Mouse (Mus musculus): Measurements from ENCODE around the gene Abca13. TPM values are rescaled to one million over a fixed set of nuclear protein-coding genes. Genes with fewer than 3 reads are reported as not detected.
"Not testable (repeated sequence)": the region's sequence is repeated elsewhere in the genome, so short reads cannot be mapped to it uniquely, and the experiment has no call there.

Abca13 gene
- polyA plus RNA-seq (2014; fragmentation: Nextera tagmentation; extraction: Ambion mirVana): 0.01 and 0.04 TPM in 2 replicates

DNA sequence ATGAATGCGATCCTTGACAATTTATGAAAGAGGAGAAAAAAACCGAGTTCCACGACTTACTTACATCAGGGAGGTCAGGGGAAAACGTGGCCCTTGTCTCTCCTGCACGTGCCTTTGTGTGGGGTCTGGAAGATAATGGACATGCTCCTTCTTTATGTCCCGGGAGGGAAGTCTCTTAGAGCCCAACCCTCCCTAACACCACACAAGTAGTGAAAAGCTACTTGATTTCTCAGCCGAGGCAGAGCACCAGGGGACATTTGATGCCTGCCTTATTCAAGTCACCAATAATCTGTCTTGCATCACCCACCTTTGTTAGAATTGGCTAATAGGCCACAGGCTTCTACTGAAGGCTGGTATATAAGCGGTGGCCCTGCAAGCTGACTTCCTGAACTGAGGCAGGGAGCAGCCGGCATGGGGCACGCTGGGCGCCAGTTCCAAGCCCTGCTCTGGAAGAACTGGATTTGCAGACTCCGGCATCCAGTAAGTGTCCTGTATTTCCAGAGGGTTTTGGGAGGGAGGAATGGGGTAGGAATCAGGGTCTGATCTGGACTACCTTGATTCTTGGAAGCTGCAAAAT is at the start of gene Abca13:
Gene Abca13 (plus strand): TSS at position 388 of the 577 bp plus-strand sequence.
- Histone ChIP-seq H3K4me1 (ENCODE audit: control insufficient read depth, insufficient read depth, low read length) (no peaks in the 10 kb centered on the region), H3K4me2 (ENCODE audit: low read length) (no peak within 1 kb of the TSS), H3K36me3 (ENCODE audit: control insufficient read depth, insufficient read depth, low read length) (no peaks in the 10 kb centered on the region), H3K9me3 (replicated peaks; ENCODE audit: control insufficient read depth, low read length) (no peaks in the 10 kb centered on the region), H3K9ac (ENCODE audit: low read length) (no peak within 1 kb of the TSS), H3K4me3 (ENCODE audit: low read depth, low read length) (no peak within 1 kb of the TSS), H3K27ac (ENCODE audit: low read depth, low read length) (no peak within 1 kb of the TSS), H3K27me3 (replicated peaks; ENCODE audit: control insufficient read depth, insufficient read depth, low read length) (no peaks in the 10 kb centered on the region)
- 31% methylated on average over 12 of the region's 12 CpGs for WGBS
- DNase-seq (ENCODE audit: low spot score): no peak
- no peak for ATAC-seq

DNA sequence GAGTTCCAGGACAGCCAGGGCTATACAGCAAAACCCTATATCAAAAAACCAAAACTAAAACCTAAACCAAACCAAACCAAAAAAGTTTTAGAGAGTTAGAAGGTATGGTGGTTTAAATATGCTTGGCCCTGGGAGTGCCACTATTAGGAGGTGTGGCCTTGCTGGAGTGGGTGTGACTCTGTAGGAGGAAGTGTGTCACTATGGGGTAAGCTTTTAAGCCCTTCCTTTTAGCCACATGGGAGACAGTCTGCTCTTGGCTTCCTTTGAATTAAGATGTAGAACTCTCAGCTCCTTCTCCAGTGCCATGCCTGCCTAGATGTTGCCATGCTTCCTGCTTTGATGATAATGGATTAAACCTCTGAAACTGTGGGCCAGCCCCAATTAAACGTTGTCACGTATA is 46.6 kb upstream of the Abca13 start:
- Histone ChIP-seq H3K27me3 (replicated peaks; ENCODE audit: control insufficient read depth, insufficient read depth, low read length) (no peaks in the 10 kb centered on the region), H3K9ac (ENCODE audit: low read length) (no peak overlapping the region), H3K4me3 (ENCODE audit: low read depth, low read length) (no peak overlapping the region), H3K4me2 (ENCODE audit: low read length) (no peak overlapping the region), H3K4me1 (ENCODE audit: control insufficient read depth, insufficient read depth, low read length) (no peaks in the 10 kb centered on the region), H3K36me3 (ENCODE audit: control insufficient read depth, insufficient read depth, low read length) (no peaks in the 10 kb centered on the region), H3K9me3 (replicated peaks; ENCODE audit: control insufficient read depth, low read length) (no peaks in the 10 kb centered on the region), H3K27ac (ENCODE audit: low read depth, low read length) (no peak overlapping the region)
- 96% methylated on average over 2 of the region's 2 CpGs for WGBS
- no peak for DNase-seq (ENCODE audit: low spot score)
- ATAC-seq: no peak

DNA sequence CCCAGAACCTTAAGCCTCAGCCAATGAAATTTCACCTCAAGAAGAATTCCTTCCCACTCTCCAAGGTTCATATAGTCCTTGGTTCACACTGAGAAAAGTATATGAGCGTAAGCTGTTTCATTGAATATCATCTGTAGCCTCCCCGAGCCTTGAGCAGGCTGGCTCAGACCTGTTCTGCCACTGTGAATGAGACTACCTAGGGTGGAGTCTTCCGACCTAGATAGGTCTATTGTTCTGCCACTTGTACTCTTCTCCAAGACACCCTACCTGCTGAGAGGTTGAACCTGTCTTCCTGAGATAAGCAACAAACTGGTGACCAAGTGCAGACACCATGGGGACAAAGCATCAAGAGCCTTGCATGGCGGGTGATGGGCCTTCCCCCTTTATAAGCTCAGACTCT is 45.6 kb upstream of the Abca13 start:
- no peak for DNase-seq (ENCODE audit: low spot score)
- 93% methylated on average over 4 of the region's 4 CpGs for WGBS
- Histone ChIP-seq H3K27ac (ENCODE audit: low read depth, low read length) (no peak overlapping the region), H3K4me3 (ENCODE audit: low read depth, low read length) (no peak overlapping the region), H3K9me3 (replicated peaks; ENCODE audit: control insufficient read depth, low read length) (no peaks in the 10 kb centered on the region), H3K4me2 (ENCODE audit: low read length) (no peak overlapping the region), H3K4me1 (ENCODE audit: control insufficient read depth, insufficient read depth, low read length) (no peaks in the 10 kb centered on the region), H3K27me3 (replicated peaks; ENCODE audit: control insufficient read depth, insufficient read depth, low read length) (no peaks in the 10 kb centered on the region), H3K9ac (ENCODE audit: low read length) (no peak overlapping the region), H3K36me3 (ENCODE audit: control insufficient read depth, insufficient read depth, low read length) (no peaks in the 10 kb centered on the region)
- ATAC-seq: no peak

DNA sequence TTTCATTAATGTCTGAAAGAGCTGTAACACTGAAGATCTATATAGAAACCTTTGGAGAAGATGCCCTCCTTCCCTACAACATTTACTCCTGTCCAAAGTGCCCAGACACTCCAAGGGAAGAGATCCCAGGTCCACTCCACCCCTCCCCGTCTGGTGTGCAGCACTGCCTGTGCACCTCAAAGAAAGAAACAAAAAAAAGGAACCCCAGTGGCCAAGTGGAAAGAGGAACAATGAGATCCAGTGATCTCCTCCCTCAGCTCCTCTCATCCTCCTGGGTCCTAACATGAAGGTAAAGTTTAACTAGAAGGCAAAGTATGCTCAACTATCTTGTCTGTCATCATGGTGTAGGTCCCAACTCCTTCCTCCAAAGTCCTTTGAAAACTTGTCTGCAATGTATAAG is 45.1 kb upstream of the Abca13 start:
- ATAC-seq: no peak
- 86% methylated on average over 1 of the region's 1 CpGs for WGBS

DNA sequence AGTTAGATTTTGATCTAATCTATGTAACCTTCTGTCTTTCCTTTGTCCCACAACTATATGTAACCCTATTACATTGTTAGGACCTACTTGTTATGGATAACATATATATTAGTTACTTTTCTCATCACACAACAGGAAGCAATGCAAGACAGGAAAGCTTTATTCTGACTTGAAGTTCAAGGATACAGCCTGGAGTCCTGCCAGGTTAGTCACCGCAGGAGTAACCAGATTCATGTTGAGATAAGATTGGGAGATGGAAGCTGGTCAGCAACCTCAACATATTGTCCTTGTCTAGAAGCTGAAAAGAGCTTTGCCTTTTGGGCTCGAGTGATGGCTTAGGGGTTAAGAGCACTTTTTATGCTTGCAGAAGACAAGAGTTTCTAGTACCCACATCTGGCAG is 43.5 kb upstream of the Abca13 start:
- H3K4me3 ChIP-seq (ENCODE audit: low read depth, low read length): no peak overlapping the region
- no peak overlapping the region for H3K9ac ChIP-seq (ENCODE audit: low read length)
- H3K36me3 ChIP-seq (ENCODE audit: control insufficient read depth, insufficient read depth, low read length): no peaks in the 10 kb centered on the region
- no peak overlapping the region for H3K4me2 ChIP-seq (ENCODE audit: low read length)
- no peak for DNase-seq (ENCODE audit: low spot score)
- no peaks in the 10 kb centered on the region for H3K4me1 ChIP-seq (ENCODE audit: control insufficient read depth, insufficient read depth, low read length)
- no peaks in the 10 kb centered on the region for H3K9me3 ChIP-seq (replicated peaks; ENCODE audit: control insufficient read depth, low read length)
- WGBS: 86% methylated on average over 2 of the region's 2 CpGs
- H3K27ac ChIP-seq (ENCODE audit: low read depth, low read length): no peak overlapping the region
- ATAC-seq: no peak
- H3K27me3 ChIP-seq (replicated peaks; ENCODE audit: control insufficient read depth, insufficient read depth, low read length): no peaks in the 10 kb centered on the region

More for the DNA sequence above, 45.1 kb upstream of the Abca13 start:
- H3K27ac ChIP-seq (ENCODE audit: low read depth, low read length): no peak overlapping the region
- H3K36me3 ChIP-seq (ENCODE audit: control insufficient read depth, insufficient read depth, low read length): no peaks in the 10 kb centered on the region
- H3K4me2 ChIP-seq (ENCODE audit: low read length): no peak overlapping the region
- H3K9ac ChIP-seq (ENCODE audit: low read length): no peak overlapping the region
- H3K9me3 ChIP-seq (replicated peaks; ENCODE audit: control insufficient read depth, low read length): no peaks in the 10 kb centered on the region
- no peak overlapping the region for H3K4me3 ChIP-seq (ENCODE audit: low read depth, low read length)
- no peak for DNase-seq (ENCODE audit: low spot score)
- no peaks in the 10 kb centered on the region for H3K4me1 ChIP-seq (ENCODE audit: control insufficient read depth, insufficient read depth, low read length)
- H3K27me3 ChIP-seq (replicated peaks; ENCODE audit: control insufficient read depth, insufficient read depth, low read length): no peaks in the 10 kb centered on the region

DNA sequence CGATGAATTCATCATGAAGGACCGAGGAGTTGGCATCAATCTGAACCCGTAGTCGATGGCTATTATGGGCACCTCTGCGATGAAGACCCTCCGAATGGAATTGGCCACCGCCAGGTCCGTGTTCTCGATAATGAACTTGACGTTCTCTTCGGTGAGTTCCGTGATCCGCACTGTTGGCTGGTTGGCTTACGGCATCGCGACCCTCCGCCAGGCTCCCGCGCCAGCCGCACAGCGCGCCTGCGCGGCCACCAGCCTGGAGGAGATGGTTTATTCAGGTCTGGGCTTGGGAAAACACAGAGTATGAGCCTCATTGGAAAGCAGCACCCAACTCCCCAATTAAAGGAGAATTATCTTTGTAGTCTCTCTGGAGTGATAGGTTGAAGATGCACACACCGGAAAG is 41.3 kb upstream of the Abca13 start:
- H3K4me1 ChIP-seq (ENCODE audit: control insufficient read depth, insufficient read depth, low read length); H3K4me2 ChIP-seq (ENCODE audit: low read length); H3K9me3 ChIP-seq (replicated peaks; ENCODE audit: control insufficient read depth, low read length); ATAC-seq; H3K36me3 ChIP-seq (ENCODE audit: control insufficient read depth, insufficient read depth, low read length); H3K9ac ChIP-seq (ENCODE audit: low read length); H3K27ac ChIP-seq (ENCODE audit: low read depth, low read length); DNase-seq (ENCODE audit: low spot score); H3K27me3 ChIP-seq (replicated peaks; ENCODE audit: control insufficient read depth, insufficient read depth, low read length); H3K4me3 ChIP-seq (ENCODE audit: low read depth, low read length): not testable (repeated sequence)
- WGBS: 94% methylated on average over 25 of the region's 25 CpGs

DNA sequence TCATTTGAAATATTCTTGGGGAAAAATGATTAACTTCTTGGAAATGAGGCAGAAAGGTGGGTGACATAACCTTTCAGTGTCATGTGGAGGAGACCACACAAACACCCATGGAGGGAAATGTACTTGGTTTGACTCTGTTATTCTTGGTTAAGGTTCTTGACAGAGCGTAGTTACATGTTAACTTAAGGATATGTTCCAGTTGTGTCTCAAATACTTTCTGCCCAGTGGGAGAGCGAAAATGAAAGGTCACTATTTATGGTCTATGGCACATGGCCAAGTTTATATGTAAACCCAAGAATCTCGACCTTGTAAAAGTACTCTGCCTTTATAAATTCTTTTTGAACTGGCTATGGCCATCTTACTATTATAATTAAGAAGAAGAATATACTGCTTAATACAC is 31.8 kb upstream of the Abca13 start:
- no peak for ATAC-seq
- Histone ChIP-seq H3K4me3 (ENCODE audit: low read depth, low read length) (no peak overlapping the region), H3K36me3 (ENCODE audit: control insufficient read depth, insufficient read depth, low read length) (no peaks in the 10 kb centered on the region), H3K4me2 (ENCODE audit: low read length) (no peak overlapping the region), H3K27ac (ENCODE audit: low read depth, low read length) (no peak overlapping the region), H3K9ac (ENCODE audit: low read length) (no peak overlapping the region), H3K9me3 (replicated peaks; ENCODE audit: control insufficient read depth, low read length) (no peaks in the 10 kb centered on the region), H3K27me3 (replicated peaks; ENCODE audit: control insufficient read depth, insufficient read depth, low read length) (no peaks in the 10 kb centered on the region), H3K4me1 (ENCODE audit: control insufficient read depth, insufficient read depth, low read length) (no peaks in the 10 kb centered on the region)
- 79% methylated on average over 3 of the region's 3 CpGs for WGBS
- DNase-seq (ENCODE audit: low spot score): no peak

DNA sequence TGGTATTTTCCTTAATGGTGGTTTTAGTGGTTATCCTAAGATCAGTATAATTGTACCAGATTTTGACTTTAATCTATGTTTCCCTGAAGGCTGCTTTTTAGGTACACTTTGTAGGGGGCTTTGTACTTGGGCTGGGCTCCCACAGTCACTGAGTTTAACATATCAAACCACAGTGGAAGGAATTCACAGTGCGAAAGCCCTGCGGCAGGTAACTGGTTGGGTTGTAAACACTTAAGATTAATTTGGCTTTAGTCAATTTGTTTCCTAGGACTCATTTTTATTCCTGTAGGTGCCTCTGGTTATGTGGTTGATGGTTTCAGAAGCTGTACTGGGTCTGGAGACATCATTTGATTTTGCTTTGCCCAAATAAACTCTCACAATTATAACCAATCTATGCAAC is 24.4 kb upstream of the Abca13 start:
- ATAC-seq: no peak
- Histone ChIP-seq H3K4me2 (ENCODE audit: low read length) (no peak overlapping the region), H3K36me3 (ENCODE audit: control insufficient read depth, insufficient read depth, low read length) (no peaks in the 10 kb centered on the region), H3K27me3 (replicated peaks; ENCODE audit: control insufficient read depth, insufficient read depth, low read length) (no peaks in the 10 kb centered on the region), H3K27ac (ENCODE audit: low read depth, low read length) (no peak overlapping the region), H3K9me3 (replicated peaks; ENCODE audit: control insufficient read depth, low read length) (no peaks in the 10 kb centered on the region), H3K4me3 (ENCODE audit: low read depth, low read length) (no peak overlapping the region), H3K4me1 (ENCODE audit: control insufficient read depth, insufficient read depth, low read length) (no peaks in the 10 kb centered on the region), H3K9ac (ENCODE audit: low read length) (no peak overlapping the region)
- 91% methylated on average over 2 of the region's 2 CpGs for WGBS
- DNase-seq (ENCODE audit: low spot score): no peak

DNA sequence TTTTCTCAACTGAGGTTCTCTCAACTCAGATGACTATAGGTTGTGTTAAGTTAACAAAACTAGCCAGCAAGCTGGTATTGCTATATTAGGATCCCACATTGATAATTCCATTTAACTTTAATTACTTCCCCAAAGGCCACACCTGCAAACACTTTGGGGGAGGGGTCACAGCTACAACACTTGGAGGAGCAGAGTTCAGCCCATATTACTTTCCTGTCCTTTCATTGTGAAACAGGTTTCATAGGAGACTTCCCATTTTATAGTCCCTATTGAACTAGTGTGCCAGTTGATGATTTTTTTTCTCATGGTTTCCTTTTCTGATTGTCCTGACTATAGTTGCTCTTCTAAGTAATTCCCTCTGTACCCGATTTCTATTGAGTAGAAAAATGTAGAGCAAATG is 10.3 kb upstream of the Abca13 start:
- DNase-seq (ENCODE audit: low spot score) (no peak), ATAC-seq (no peak)
- Histone ChIP-seq H3K27ac (ENCODE audit: low read depth, low read length) (no peak overlapping the region), H3K4me2 (ENCODE audit: low read length) (no peak overlapping the region), H3K4me1 (ENCODE audit: control insufficient read depth, insufficient read depth, low read length) (no peaks in the 10 kb centered on the region), H3K9ac (ENCODE audit: low read length) (no peak overlapping the region), H3K4me3 (ENCODE audit: low read depth, low read length) (no peak overlapping the region), H3K27me3 (replicated peaks; ENCODE audit: control insufficient read depth, insufficient read depth, low read length) (no peaks in the 10 kb centered on the region), H3K36me3 (ENCODE audit: control insufficient read depth, insufficient read depth, low read length) (no peaks in the 10 kb centered on the region), H3K9me3 (replicated peaks; ENCODE audit: control insufficient read depth, low read length) (no peaks in the 10 kb centered on the region)
- 93% methylated on average over 1 of the region's 1 CpGs for WGBS
